Mouse (Mus musculus): ENCODE measurements at regions not wholly inside any gene's neighbourhood (a gene's known extent, or its start where the extent isn't known, plus 50 kb on each side); places are given as distances from the start of the nearest gene placed in this dataset.

GRCm38 (mm10) chr14:70833238-70833637 is 233.6 kb upstream of the Fam160b2 start:
- TF ChIP-seq CTCF (IDR thresholded peaks at IDR 0.05; ENCODE audit: low read depth): no peak
- TF ChIP-seq EP300 (IDR thresholded peaks at IDR 0.05; ENCODE audit: low read depth): no peak

All from liver, embryonic 14.5 days (tissue).